In genomic region chr11:94404641-94405260, GRCm38 (mm10) we compare ENCODE assay signal across 8 mouse cellular contexts. TPM values are rescaled to one million over a fixed set of nuclear protein-coding genes. Genes with fewer than 3 reads are reported as not detected.
DNase-seq lines count a peak whose midpoint lies in the region; ATAC-seq and TF ChIP-seq lines count a peak whose summit lies in the region.

No protein-coding gene starts in this region.

- H3K27me3 ChIP-seq in kidney, embryonic 14.5 days (ENCODE audit: control insufficient read depth, insufficient read depth, low read length): no peaks in the 10 kb centered on the region
- H3K27me3 ChIP-seq in limb, embryonic 14.5 days (ENCODE audit: control insufficient read depth, insufficient read depth, low read length): no peaks in the 10 kb centered on the region
- H3K27me3 ChIP-seq in neural tube, embryonic 12.5 days (replicated peaks): no peaks in the 10 kb centered on the region
- H3K27me3 ChIP-seq in stomach, postnatal 0 days (ENCODE audit: control insufficient read depth, insufficient read depth, low read length): no peaks in the 10 kb centered on the region

- 29% methylated on average over 11 of the region's 11 CpGs for WGBS in kidney, embryonic 14.5 days
- 18% methylated on average over 11 of the region's 11 CpGs for WGBS in limb, embryonic 14.5 days
- WGBS in neural tube, embryonic 12.5 days: 24% methylated on average over 11 of the region's 11 CpGs
- 20% methylated on average over 11 of the region's 11 CpGs for WGBS in stomach, postnatal 0 days

- ATAC-seq in kidney, embryonic 14.5 days (ENCODE audit: low FRiP score, low TSS enrichment): peak; percentile 51; the same call in 1 of the 2 replicates
- ATAC-seq in limb, embryonic 14.5 days (ENCODE audit: low FRiP score, low read depth): peak; percentile 48; the same call in 1 of the 2 replicates
- peak; percentile 22; the same call in 1 of the 2 replicates for ATAC-seq in neural tube, embryonic 12.5 days (ENCODE audit: low FRiP score, low read depth)
- peak; percentile 67 for ATAC-seq in stomach, postnatal 0 days (ENCODE audit: low FRiP score, low TSS enrichment)

- DNase-seq in 3T3-L1 (ENCODE audit: low read depth, low spot score) (peak; percentile 83), adipocyte (ENCODE audit: low spot score) (peak; percentile 78)
- DNase-seq in gastrocnemius, postnatal 14 days: peak; percentile 75
- DNase-seq in limb, embryonic 14.5 days (ENCODE audit: low spot score): peak; percentile 56
- DNase-seq in stomach, postnatal 0 days (ENCODE audit: low spot score): peak; percentile 90

- peaks cover 10% of the 10 kb centered on the region for H3K4me1 ChIP-seq in cortical plate, adult 2 months (ENCODE audit: control insufficient read depth, insufficient read depth, low read length)
- peaks cover 19% of the 10 kb centered on the region for H3K4me1 ChIP-seq in kidney, embryonic 14.5 days (ENCODE audit: control insufficient read depth, insufficient read depth, low read length)
- peaks cover 23% of the 10 kb centered on the region for H3K4me1 ChIP-seq in limb, embryonic 14.5 days (ENCODE audit: control insufficient read depth, insufficient read depth, low read length)
- H3K4me1 ChIP-seq in neural tube, embryonic 12.5 days: peaks cover 31% of the 10 kb centered on the region
- 0 out of 2 replicates have a peak, but pooled peaks cover 3% of the 10 kb centered on the region for H3K4me1 ChIP-seq in stomach, postnatal 0 days (replicated peaks; ENCODE audit: control insufficient read depth, insufficient read depth)

- H3K9me3 ChIP-seq in kidney, embryonic 14.5 days (ENCODE audit: control insufficient read depth, low read length): no peaks in the 10 kb centered on the region
- H3K9me3 ChIP-seq in limb, embryonic 14.5 days (ENCODE audit: control insufficient read depth, low read length): no peaks in the 10 kb centered on the region
- no peaks in the 10 kb centered on the region for H3K9me3 ChIP-seq in neural tube, embryonic 12.5 days
- H3K9me3 ChIP-seq in stomach, postnatal 0 days (ENCODE audit: control insufficient read depth, low read length): no peaks in the 10 kb centered on the region

- H3K27ac ChIP-seq in cortical plate, adult 2 months (ENCODE audit: insufficient read depth, low read length): peak overlapping the region; percentile 22; the same call in 1 of the 2 replicates
- no peak overlapping the region for H3K27ac ChIP-seq in kidney, embryonic 14.5 days (ENCODE audit: low read depth, low read length)
- 0 out of 2 replicates have a peak overlapping the region, but pooled peaks have one; percentile 8 for H3K27ac ChIP-seq in limb, embryonic 14.5 days (replicated peaks; ENCODE audit: low read depth, low read length)
- H3K27ac ChIP-seq in neural tube, embryonic 12.5 days: no peak overlapping the region
- peak overlapping the region; percentile 73 for H3K27ac ChIP-seq in stomach, postnatal 0 days (replicated peaks)

- TF ChIP-seq POLR2A in cortical plate, adult 2 months (IDR thresholded peaks at IDR 0.05; ENCODE audit: extremely low read depth, insufficient read depth, low read length): no peak
- TF ChIP-seq POLR2A in limb, embryonic 14.5 days (IDR thresholded peaks at IDR 0.05; ENCODE audit: borderline replicate concordance, extremely low read depth, insufficient read depth, insufficient read length): no peak

- peak; percentile 87 for TF ChIP-seq CTCF in cortical plate, adult 2 months (IDR thresholded peaks at IDR 0.05; ENCODE audit: extremely low read depth, insufficient read depth, low read length)
- peak; percentile 95 for TF ChIP-seq CTCF in stomach, postnatal 0 days (IDR thresholded peaks at IDR 0.05; ENCODE audit: low read depth)

- no peaks in the 10 kb centered on the region; the same call in 1 of the 2 replicates for H3K36me3 ChIP-seq in kidney, embryonic 14.5 days (ENCODE audit: control insufficient read depth, insufficient read depth, low read length)
- H3K36me3 ChIP-seq in limb, embryonic 14.5 days (ENCODE audit: control insufficient read depth, insufficient read depth, low read length): peaks cover 14% of the 10 kb centered on the region
- no peaks in the 10 kb centered on the region for H3K36me3 ChIP-seq in neural tube, embryonic 12.5 days
- no peaks in the 10 kb centered on the region for H3K36me3 ChIP-seq in stomach, postnatal 0 days (ENCODE audit: control insufficient read depth, insufficient read depth, low read length)

- intact Hi-C loops in gastrocnemius, postnatal 14 days (cut with DNase I; ENCODE audit: low total_unique reads): loop anchor here (2.0 to 5.0 kb wide), 2 partner anchors 64 to 167 kb away; no protein-coding TSS in a partner anchor

- no peak overlapping the region for H3K4me2 ChIP-seq in kidney, embryonic 14.5 days (replicated peaks; ENCODE audit: low read depth, low read length)
- no peak overlapping the region for H3K4me2 ChIP-seq in limb, embryonic 14.5 days (replicated peaks; ENCODE audit: low read depth, low read length, severe bottlenecking)
- H3K4me2 ChIP-seq in neural tube, embryonic 12.5 days (replicated peaks): no peak overlapping the region
- H3K4me2 ChIP-seq in stomach, postnatal 0 days (replicated peaks; ENCODE audit: low read depth): no peak overlapping the region

- TF ChIP-seq EP300 in stomach, postnatal 0 days (optimal IDR thresholded peaks at IDR 0.05): no peak

- H3K4me3 ChIP-seq in cortical plate, adult 2 months (ENCODE audit: insufficient read depth, low read length): no peak overlapping the region
- H3K4me3 ChIP-seq in kidney, embryonic 14.5 days (ENCODE audit: low read length): no peak overlapping the region
- no peak overlapping the region for H3K4me3 ChIP-seq in limb, embryonic 14.5 days (replicated peaks; ENCODE audit: low read length)
- no peak overlapping the region for H3K4me3 ChIP-seq in neural tube, embryonic 12.5 days
- no peak overlapping the region for H3K4me3 ChIP-seq in stomach, postnatal 0 days (ENCODE audit: low read depth, low read length)

- H3K9ac ChIP-seq in kidney, embryonic 14.5 days (ENCODE audit: low read depth, low read length): no peak overlapping the region
- H3K9ac ChIP-seq in limb, embryonic 14.5 days (ENCODE audit: low read depth, low read length, severe bottlenecking): no peak overlapping the region
- no peak overlapping the region for H3K9ac ChIP-seq in neural tube, embryonic 12.5 days
- H3K9ac ChIP-seq in stomach, postnatal 0 days (ENCODE audit: low read length): no peak overlapping the region

RNA-seq across cellular contexts. Expression of gene Abcc3, which starts 12.0 kb away (rescaled TPM):
- 1.6 and 2.0 TPM in 2 replicates for polyA plus RNA-seq in cortical plate, adult 2 months (2012; rRNA removed)
- 1 to 10 TPM in 1 of 2 experiments, under 1 TPM in 1; 0.93 to 1.5 TPM for total RNA-seq in gastrocnemius, postnatal 14 days (2021)
- polyA plus RNA-seq in kidney, embryonic 14.5 days (2014; fragmentation: Nextera tagmentation; extraction: Ambion mirVana): 1.1 and 3.9 TPM in 2 replicates
- polyA plus RNA-seq in limb, embryonic 14.5 days (2012; rRNA removed): 1.0 and 1.6 TPM in 2 replicates
- polyA plus RNA-seq in limb, embryonic 14.5 days (2014; fragmentation: Nextera tagmentation; extraction: Ambion mirVana): 1.3 and 1.5 TPM in 2 replicates
- 0.52 and 1.0 TPM in 2 replicates for polyA plus RNA-seq in neural tube, embryonic 12.5 days (2016; fragmentation: Nextera tagmentation; extraction: Ambion mirVana)
- polyA plus RNA-seq in stomach, postnatal 0 days (2015; fragmentation: Nextera tagmentation; extraction: Ambion mirVana): 25.3 and 31.4 TPM in 2 replicates

Comparison
In these comparisons a context has a peak if more than half of its experiments do, and no peak if none do; other contexts are left out.
1. H3K27ac ChIP-seq: peak in cortical plate, adult 2 months (single experiment), limb, embryonic 14.5 days (single experiment) and stomach, postnatal 0 days (single experiment); none in kidney, embryonic 14.5 days (single experiment) and neural tube, embryonic 12.5 days (single experiment).
2. Peak in every context shown above with its lines, with median percentiles within 50 percentile points of each other: DNase-seq and ATAC-seq.